Mouse (Mus musculus) spleen, embryonic (tissue): ENCODE data around the gene Fam169a.

ENCODE experiments used
- CTCF ChIA-PET: fragments of 350-600 bp; sonication (Branson Sonifier 250); formaldehyde crosslinking; loops from one replicate; lab custom pipeline; 2022; lab: Charles Lee

Gene Fam169a

DNA sequence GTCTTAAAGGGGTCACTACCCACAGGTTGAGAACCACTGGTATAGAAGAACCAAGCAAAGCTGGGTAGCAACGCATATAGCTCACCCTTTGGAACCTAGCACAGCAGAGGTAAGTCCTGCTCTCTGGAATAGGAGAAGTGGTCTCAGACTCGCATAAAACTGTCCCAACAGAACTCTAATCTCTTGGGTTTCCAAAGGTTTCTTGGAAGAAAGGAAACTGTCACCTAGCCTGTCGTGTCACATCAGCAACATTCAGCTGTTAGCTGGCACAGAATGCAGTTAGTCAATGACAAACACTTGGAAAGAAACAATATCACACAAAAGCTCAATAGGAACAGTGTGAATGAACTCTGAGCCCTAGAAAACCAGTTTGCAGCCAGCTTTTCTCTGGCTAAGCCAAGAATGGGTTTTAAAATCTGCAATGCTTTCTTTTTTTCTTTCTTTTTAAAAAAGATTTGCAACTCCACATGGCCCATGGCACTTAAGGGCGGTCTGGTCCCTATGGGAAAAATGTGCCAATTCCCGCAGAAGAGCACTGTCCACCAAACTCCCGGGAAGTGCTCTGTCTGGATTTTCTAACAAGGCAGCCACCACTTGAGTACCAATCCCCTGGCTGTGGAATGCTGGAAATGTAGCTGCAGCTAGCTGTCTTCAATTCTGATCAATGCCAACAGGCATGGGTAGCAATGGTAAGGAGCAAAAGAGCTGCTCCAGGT is 113.2 kb downstream of the Fam169a start:
- CTCF ChIA-PET: interaction anchor here (0.6 kb wide), 1 partner anchor 11 kb away, joined by 3 read pairs; no protein-coding TSS in a partner anchor
